Mouse (Mus musculus) MEL (cell line): ENCODE data around the gene Frem2.

Source experiments
- CTCF ChIP-seq, 3 experiments: IDR thresholded peaks in 2 of 3; conservative IDR thresholded peaks in 1 of 3; 2 replicates each; pipeline ENCODE4 v1.5.1; 2011 to 2012; ENCODE audit warnings: low read length in 3 of 3, low read depth in 2 of 3, mild to moderate bottlenecking in 2 of 3, improper control_type of control experiment in 1 of 3, inconsistent platforms in 1 of 3, mixed read lengths in 1 of 3, moderate library complexity in 1 of 3; ENCODE audit not compliant: control insufficient read depth in 1 of 3, insufficient read depth in 1 of 3, poor library complexity in 1 of 3, severe bottlenecking in 1 of 3
- KAT2A ChIP-seq: conservative IDR thresholded peaks from 2 replicates; pipeline ENCODE4 v1.6.1; 2012; ENCODE audit warnings: low read depth, low read length, improper control_type of control experiment, inconsistent platforms
- MAX ChIP-seq: IDR thresholded peaks from 2 replicates; pipeline ENCODE4 v1.6.1; 2011; ENCODE audit warnings: low read length, improper control_type of control experiment
- MAZ ChIP-seq: IDR thresholded peaks from 2 replicates; pipeline ENCODE4 v1.6.1; 2012; ENCODE audit warnings: low read depth, mild to moderate bottlenecking, inconsistent platforms, low read length, improper control_type of control experiment
- MXI1 ChIP-seq: IDR thresholded peaks from 2 replicates; pipeline ENCODE4 v1.6.1; 2011; ENCODE audit warnings: mild to moderate bottlenecking, low read depth, low read length, improper control_type of control experiment
- POLR2A ChIP-seq, 2 experiments: IDR thresholded peaks; 2 replicates each; pipeline ENCODE4 v1.6.1; 2011 to 2012; ENCODE audit warnings: low read length in 2 of 2, mild to moderate bottlenecking in 2 of 2, control low read depth in 1 of 2, improper control_type of control experiment in 1 of 2, low read depth in 1 of 2, moderate library complexity in 1 of 2; ENCODE audit not compliant: control insufficient read depth in 1 of 2, insufficient read depth in 1 of 2, poor library complexity in 1 of 2
- SMC3 ChIP-seq: IDR thresholded peaks from 2 replicates; pipeline ENCODE4 v1.6.1; 2011; ENCODE audit warnings: low read depth, low read length, improper control_type of control experiment
- TAL1 ChIP-seq: IDR thresholded peaks from 2 replicates; pipeline ENCODE4 v1.6.1; 2012; ENCODE audit warnings: mild to moderate bottlenecking, inconsistent platforms, low read length, moderate library complexity, mixed read lengths

GRCm38 (mm10) chr3:53635948-53636347 is 21.2 kb downstream of the Frem2 start:
- TF ChIP-seq POLR2A (IDR thresholded peaks at IDR 0.05; ENCODE audit: control insufficient read depth in 1 of 2, insufficient read depth in 1 of 2, low read depth in 1 of 2, low read length in 2 of 2, poor library complexity in 1 of 2) (no peak), SMC3 (no peak), MXI1 (no peak), CTCF (IDR thresholded peaks at IDR 0.05 in 2 of 3, conservative IDR thresholded peaks at IDR 0.05 in 1 of 3; ENCODE audit: control insufficient read depth in 1 of 3, insufficient read depth in 1 of 3, low read depth in 2 of 3, low read length in 3 of 3, poor library complexity in 1 of 3, severe bottlenecking in 1 of 3) (no peak), KAT2A (no peak), MAZ (no peak), MAX (no peak), TAL1 (no peak)
